In the genomic region with DNA sequence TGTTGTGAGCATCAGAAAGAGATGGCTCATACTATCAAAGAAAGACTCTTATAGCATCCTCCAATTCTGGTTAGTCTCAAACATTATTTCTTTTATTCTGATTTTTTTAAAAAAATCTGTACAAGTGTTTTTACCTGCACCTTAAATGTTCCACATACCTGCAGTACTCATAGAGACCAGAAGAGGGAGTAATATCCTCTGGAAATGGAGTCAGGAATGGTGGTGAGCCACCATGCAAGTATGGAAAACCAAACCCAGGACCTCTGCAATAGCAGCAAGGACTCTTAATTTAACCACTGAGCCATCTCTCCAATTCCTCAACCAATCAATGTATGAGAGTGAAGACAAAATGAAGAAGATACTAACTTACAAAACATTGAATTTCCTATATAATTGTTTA, we compare ENCODE assay signal across 17 mouse cellular contexts. TPM values are rescaled to one million over a fixed set of nuclear protein-coding genes. Genes with fewer than 3 reads are reported as not detected.
DNase-seq lines count a peak whose midpoint lies in the region; ATAC-seq and TF ChIP-seq lines count a peak whose summit lies in the region.
"Had no signal": no experiment of that assay in that cellular context is flagged by ENCODE, and none has a peak within 500 bp of the region (broad histone marks: within the 10 kb centered on the region; RNA-seq: fewer than 3 reads in every experiment).

No protein-coding gene starts in this region.

- in situ Hi-C loops in ES-E14 (cut with MboI; ENCODE audit: low sequenced_read_pairs in 2 of 2, unreplicated experiment in 2 of 2), result no loop called here

- no peak overlapping the region for H3K27ac ChIP-seq in gastrocnemius, adult 2 months
- H3K27ac ChIP-seq in liver, postnatal 0 days (ENCODE audit: low read depth), result no peak overlapping the region
- no peak overlapping the region for H3K27ac ChIP-seq in liver, embryonic 12.5 days
- no peak overlapping the region for H3K27ac ChIP-seq in ES-E14 (ENCODE audit: insufficient read depth, low read depth, low read length, poor library complexity, severe bottlenecking)
- H3K27ac ChIP-seq: forebrain, embryonic 12.5 days; midbrain, embryonic 10.5 days; neural tube, embryonic 13.5 days; stomach, embryonic 15.5 days had no signal

- no peaks in the 10 kb centered on the region for H3K27me3 ChIP-seq in liver, postnatal 0 days (ENCODE audit: insufficient read depth, low read length)
- peaks cover 2% of the 10 kb centered on the region; the same call in 1 of the 2 replicates for H3K27me3 ChIP-seq in liver, embryonic 12.5 days (replicated peaks)
- H3K27me3 ChIP-seq: forebrain, embryonic 12.5 days; neural tube, embryonic 13.5 days; stomach, embryonic 15.5 days had no signal

- ATAC-seq in liver, postnatal 0 days, result no peak
- ATAC-seq in liver, embryonic 12.5 days, result no peak
- ATAC-seq in common myeloid progenitor, adult 5-6 weeks (replicated peaks; ENCODE audit: low read depth, poor library complexity, severe bottlenecking), result peak; percentile 45; the same call in 1 of the 2 replicates
- ATAC-seq in erythroid progenitor cell, adult 5-6 weeks (replicated peaks; ENCODE audit: low FRiP score, poor library complexity, severe bottlenecking), result no peak
- ATAC-seq: inflammation-experienced regulatory T-cells, adult 6 months had no signal

- no peaks in the 10 kb centered on the region for H3K9me3 ChIP-seq in liver, postnatal 0 days (ENCODE audit: low read length)
- H3K9me3 ChIP-seq in liver, embryonic 12.5 days (replicated peaks), result no peaks in the 10 kb centered on the region
- no peaks in the 10 kb centered on the region for H3K9me3 ChIP-seq in ES-E14 (ENCODE audit: control insufficient read depth, insufficient read depth, low read depth, low read length)
- H3K9me3 ChIP-seq: forebrain, embryonic 12.5 days; midbrain, embryonic 10.5 days; neural tube, embryonic 13.5 days; stomach, embryonic 15.5 days had no signal

- TF ChIP-seq CTCF in gastrocnemius, adult 2 months (IDR thresholded peaks at IDR 0.05), result peak; percentile 45
- TF ChIP-seq CTCF in liver, postnatal 0 days (IDR thresholded peaks at IDR 0.05; ENCODE audit: low read depth), result peak; percentile 52

- no peak overlapping the region for H3K4me3 ChIP-seq in gastrocnemius, adult 2 months
- H3K4me3 ChIP-seq in liver, postnatal 0 days (ENCODE audit: low read depth, low read length), result no peak overlapping the region
- no peak overlapping the region for H3K4me3 ChIP-seq in liver, embryonic 12.5 days
- H3K4me3 ChIP-seq in ES-E14 (ENCODE audit: insufficient read depth in 1 of 2, low read depth in 1 of 2, low read length in 2 of 2, poor library complexity in 1 of 2, severe bottlenecking in 1 of 2), result no peak overlapping the region
- H3K4me3 ChIP-seq: forebrain, embryonic 12.5 days; midbrain, embryonic 10.5 days; neural tube, embryonic 13.5 days; stomach, embryonic 15.5 days had no signal

- no peaks in the 10 kb centered on the region for H3K36me3 ChIP-seq in liver, postnatal 0 days (replicated peaks; ENCODE audit: insufficient read depth, low read length)
- no peaks in the 10 kb centered on the region for H3K36me3 ChIP-seq in liver, embryonic 12.5 days
- no peaks in the 10 kb centered on the region for H3K36me3 ChIP-seq in ES-E14 (ENCODE audit: control insufficient read depth, insufficient read depth, low read length, poor library complexity, severe bottlenecking)
- H3K36me3 ChIP-seq: forebrain, embryonic 12.5 days; midbrain, embryonic 10.5 days; neural tube, embryonic 13.5 days; stomach, embryonic 15.5 days had no signal

- no peak for DNase-seq in gastrocnemius, adult 2 months
- DNase-seq in gastrocnemius, postnatal 25 days, result no peak
- no peak for DNase-seq in liver, postnatal 0 days
- peak; percentile 49 for DNase-seq in ES-E14 (ENCODE audit: low read depth, low spot score)
- no peak for DNase-seq in right cerebral cortex, postnatal 25 days
- DNase-seq: cerebellum, adult 11-12 months; gastrocnemius, postnatal 14 days; lung, adult 2 months had no signal

- H3K4me1 ChIP-seq in liver, postnatal 0 days (ENCODE audit: insufficient read depth), result no peaks in the 10 kb centered on the region
- H3K4me1 ChIP-seq in liver, embryonic 12.5 days, result no peaks in the 10 kb centered on the region
- H3K4me1 ChIP-seq in ES-E14 (ENCODE audit: control insufficient read depth in 2 of 2, insufficient read depth in 2 of 2, low read length in 2 of 2, poor library complexity in 1 of 2), result peaks cover 2% of the 10 kb centered on the region in 2 experiments; a peak in 2 of 4 replicates
- H3K4me1 ChIP-seq: stomach, embryonic 15.5 days had no signal

- H3K4me2 ChIP-seq in liver, postnatal 0 days (ENCODE audit: low read depth, low read length), result no peak overlapping the region
- no peak overlapping the region for H3K4me2 ChIP-seq in liver, embryonic 12.5 days
- H3K4me2 ChIP-seq: forebrain, embryonic 12.5 days; neural tube, embryonic 13.5 days; stomach, embryonic 15.5 days had no signal

- intact Hi-C loops in gastrocnemius, adult 2 months (cut with DNase I), result no loop called here

- TF ChIP-seq EP300 in liver, postnatal 0 days (IDR thresholded peaks at IDR 0.05; ENCODE audit: low read depth), result no peak

- no peak overlapping the region for H3K9ac ChIP-seq in liver, postnatal 0 days (replicated peaks)
- no peak overlapping the region for H3K9ac ChIP-seq in liver, embryonic 12.5 days
- H3K9ac ChIP-seq in ES-E14 (ENCODE audit: insufficient read depth, low read depth, low read length, poor library complexity, severe bottlenecking), result no peak overlapping the region
- H3K9ac ChIP-seq: forebrain, embryonic 12.5 days; neural tube, embryonic 13.5 days; stomach, embryonic 15.5 days had no signal

TF ChIP-seq in ES-E14, 5 proteins besides CTCF, POLR2A, EP300 and RAD21:
- TF ChIP-seq ZNF384 (IDR thresholded peaks at IDR 0.05; ENCODE audit: low read depth, low read length) (0 out of 2 replicates have a peak, but pooled peaks have one; percentile 23), MAFK (IDR thresholded peaks at IDR 0.05; ENCODE audit: insufficient read depth, low read depth, low read length) (no peak)

RNA-seq across cellular contexts. Expression of a gene that starts 47.3 kb away (rescaled TPM):
- total RNA-seq in gastrocnemius, adult 2 months (2021), result not detected
- not detected for total RNA-seq in gastrocnemius, postnatal 25 days (2021)
- polyA plus RNA-seq in liver, postnatal 0 days (2015; fragmentation: Nextera tagmentation; extraction: Ambion mirVana), result 0.05 TPM in 1 of 2 replicates, not detected in the other
- 0.22 and 0.30 TPM in 2 replicates for polyA plus RNA-seq in liver, embryonic 12.5 days (2016; fragmentation: Nextera tagmentation; extraction: Ambion mirVana)
- 0.13 and 0.21 TPM in 2 replicates for total RNA-seq in ES-E14 (2012; rRNA removed)
- not detected in 2 replicates for total RNA-seq in common myeloid progenitor, adult 5-6 weeks (2017)
- not detected in 2 replicates for total RNA-seq in erythroid progenitor cell, adult 5-6 weeks (2015; ENCODE audit: low replicate concordance)
- not detected in 2 replicates for total RNA-seq in erythroid progenitor cell, adult 5-6 weeks (2017; ENCODE audit: low replicate concordance)
- total RNA-seq: left cerebral cortex, postnatal 14 days had no signal
- polyA plus RNA-seq: forebrain, embryonic 12.5 days; midbrain, embryonic 10.5 days; neural tube, embryonic 13.5 days had no signal

RNA-seq across cellular contexts. Expression of a gene that starts 52.4 kb away (rescaled TPM):
- 1 to 10 TPM; 9.5 to 9.7 TPM for total RNA-seq in gastrocnemius, adult 2 months (2021)
- 1 to 10 TPM; 6.7 to 9.1 TPM for total RNA-seq in gastrocnemius, postnatal 25 days (2021)
- polyA plus RNA-seq in liver, postnatal 0 days (2015; fragmentation: Nextera tagmentation; extraction: Ambion mirVana), result 30.1 and 32.9 TPM in 2 replicates
- polyA plus RNA-seq in liver, embryonic 12.5 days (2016; fragmentation: Nextera tagmentation; extraction: Ambion mirVana), result 103 TPM in 2 replicates
- total RNA-seq in ES-E14 (2012; rRNA removed), result 79.5 and 85.4 TPM in 2 replicates
- total RNA-seq in common myeloid progenitor, adult 5-6 weeks (2017), result 33.8 and 59.5 TPM in 2 replicates
- total RNA-seq in erythroid progenitor cell, adult 5-6 weeks (2015; ENCODE audit: low replicate concordance), result 52.3 and 53.7 TPM in 2 replicates
- total RNA-seq in erythroid progenitor cell, adult 5-6 weeks (2017; ENCODE audit: low replicate concordance), result 31.8 and 104 TPM in 2 replicates
